In the genomic region with DNA sequence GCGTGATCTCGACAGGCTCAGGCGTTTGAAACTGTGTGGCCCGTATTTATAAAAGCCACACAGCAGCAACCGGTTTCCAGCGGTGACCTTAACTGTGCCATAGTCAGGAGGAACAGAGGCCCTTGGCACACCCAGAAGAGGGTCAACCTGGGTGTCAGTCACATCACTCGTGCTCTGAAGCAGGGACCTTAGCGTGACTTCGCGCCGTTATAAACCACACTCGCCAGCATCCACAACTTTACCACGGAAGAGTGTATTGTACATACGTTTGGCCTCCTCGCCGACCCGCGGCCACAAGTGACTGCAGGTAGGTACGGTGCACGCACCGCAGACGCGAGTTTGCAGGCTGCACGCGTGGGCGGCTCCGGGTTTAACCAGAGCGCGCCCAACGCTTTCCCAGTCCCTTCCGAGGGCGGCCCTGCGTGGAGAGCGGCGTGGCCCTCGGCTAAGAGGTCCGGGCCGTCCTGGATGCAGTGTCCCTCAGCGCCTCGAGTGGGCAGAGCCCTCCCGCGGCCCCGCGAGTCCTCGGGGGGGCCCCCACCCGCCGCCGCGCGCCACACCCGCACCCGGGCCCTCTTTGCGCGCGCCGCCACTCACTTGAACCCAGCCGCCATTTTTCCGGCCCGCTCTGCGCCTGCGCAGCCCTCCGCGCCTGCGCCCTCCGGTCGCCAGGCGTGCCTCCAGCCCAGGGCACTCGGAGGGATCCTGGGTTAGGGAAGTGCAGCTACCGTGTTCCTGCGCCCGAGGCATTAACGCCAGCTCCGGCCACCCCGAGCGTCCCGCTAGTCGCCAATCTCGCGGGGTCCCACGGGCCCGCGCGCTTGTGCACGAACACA, we compare ENCODE assay signal across 8 mouse cellular contexts. TPM values are rescaled to one million over a fixed set of nuclear protein-coding genes. Genes with fewer than 3 reads are reported as not detected.
A peak's percentile ranks its signal among the peaks of the same experiment; 100 is the strongest.
DNase-seq lines count a peak whose midpoint lies in the region; ATAC-seq lines count a peak whose summit lies in the region.

No protein-coding gene starts in this region.

- under 1% methylated on average over 81 of the region's 84 CpGs for WGBS in hindbrain, embryonic 11.5 days
- WGBS in lung, embryonic 16.5 days: under 1% methylated on average over 62 of the region's 84 CpGs

- H3K36me3 ChIP-seq in hindbrain, embryonic 11.5 days (ENCODE audit: control insufficient read depth, insufficient read depth, low read length): peaks cover 2% of the 10 kb centered on the region; the same call in 1 of the 2 replicates
- H3K36me3 ChIP-seq in lung, embryonic 16.5 days (ENCODE audit: control insufficient read depth, insufficient read depth, low read length): peaks cover 20% of the 10 kb centered on the region

- peak overlapping the region; percentile 88 for H3K9ac ChIP-seq in hindbrain, embryonic 11.5 days (ENCODE audit: low read depth, low read length)
- peak overlapping the region; percentile 97 for H3K9ac ChIP-seq in lung, embryonic 16.5 days (ENCODE audit: low read length)

- no peaks in the 10 kb centered on the region for H3K27me3 ChIP-seq in hindbrain, embryonic 11.5 days (ENCODE audit: control insufficient read depth, insufficient read depth, low read length)
- H3K27me3 ChIP-seq in lung, embryonic 16.5 days (ENCODE audit: control insufficient read depth, insufficient read depth, low read depth, low read length): no peaks in the 10 kb centered on the region

- peak overlapping the region; percentile 62 for H3K4me3 ChIP-seq in hindbrain, embryonic 11.5 days (ENCODE audit: low read depth, low read length)
- peak overlapping the region; percentile 89 for H3K4me3 ChIP-seq in lung, embryonic 16.5 days (ENCODE audit: low read length)

- H3K4me2 ChIP-seq in hindbrain, embryonic 11.5 days (replicated peaks; ENCODE audit: low read depth, low read length): peak overlapping the region; percentile 77
- H3K4me2 ChIP-seq in lung, embryonic 16.5 days (ENCODE audit: low read depth, low read length): peak overlapping the region; percentile 83

- no peaks in the 10 kb centered on the region for H3K4me1 ChIP-seq in hindbrain, embryonic 11.5 days (replicated peaks; ENCODE audit: control insufficient read depth, insufficient read depth, low read length)
- no peaks in the 10 kb centered on the region; the same call in 1 of the 2 replicates for H3K4me1 ChIP-seq in lung, embryonic 16.5 days (replicated peaks; ENCODE audit: control insufficient read depth, insufficient read depth, low read length)

- peak; percentile 97 for ATAC-seq in hindbrain, embryonic 11.5 days (ENCODE audit: low FRiP score)
- peak; percentile 94 for ATAC-seq in lung, embryonic 16.5 days (ENCODE audit: low read depth)

- H3K9me3 ChIP-seq in hindbrain, embryonic 11.5 days (ENCODE audit: control insufficient read depth, low read length): no peaks in the 10 kb centered on the region
- no peaks in the 10 kb centered on the region for H3K9me3 ChIP-seq in lung, embryonic 16.5 days (ENCODE audit: control insufficient read depth, low read length)

- H3K27ac ChIP-seq in hindbrain, embryonic 11.5 days (ENCODE audit: low read depth, low read length): peak overlapping the region; percentile 96
- H3K27ac ChIP-seq in lung, embryonic 16.5 days (ENCODE audit: low read length): peak overlapping the region; percentile 100

- DNase-seq in Muller cell, postnatal 12 days (ENCODE audit: inconsistent ontology term): peak; percentile 95
- peak; percentile 89 for DNase-seq in cerebellum, adult 9-10 months
- peak; percentile 65 to 94 for DNase-seq in frontal cortex, adult 2 months (ENCODE audit: extremely low spot score in 1 of 2, low spot score in 1 of 2)
- DNase-seq in hindbrain, embryonic 11.5 days (ENCODE audit: low spot score): peak; percentile 94
- peak; percentile 87 for DNase-seq in layer of hippocampus, adult 9-11 months
- peak; percentile 82 for DNase-seq in ovary, adult 18-20 months (ENCODE audit: low spot score)
- peak; percentile 91 for DNase-seq in thymus, postnatal 0 days (ENCODE audit: low spot score)

RNA-seq across cellular contexts. Expression of a gene that starts 0.6 kb away (rescaled TPM):
- 48.6 and 49.4 TPM in 2 replicates for polyA plus RNA-seq in frontal cortex, adult 2 months (2012; rRNA removed)
- 133 and 140 TPM in 2 replicates for polyA plus RNA-seq in hindbrain, embryonic 11.5 days (2014; fragmentation: Nextera tagmentation; extraction: Ambion mirVana)
- 119 and 123 TPM in 2 replicates for polyA plus RNA-seq in lung, embryonic 16.5 days (2015; fragmentation: Nextera tagmentation; extraction: Ambion mirVana)
- 139 and 158 TPM in 2 replicates for polyA plus RNA-seq in thymus, postnatal 0 days (2015; fragmentation: Nextera tagmentation; extraction: Ambion mirVana)

RNA-seq across cellular contexts. Expression of a gene that starts 0.7 kb away (rescaled TPM):
- polyA plus RNA-seq in frontal cortex, adult 2 months (2012; rRNA removed): 24.7 and 29.4 TPM in 2 replicates
- polyA plus RNA-seq in hindbrain, embryonic 11.5 days (2014; fragmentation: Nextera tagmentation; extraction: Ambion mirVana): 41.2 and 48.5 TPM in 2 replicates
- 50.5 and 51.9 TPM in 2 replicates for polyA plus RNA-seq in lung, embryonic 16.5 days (2015; fragmentation: Nextera tagmentation; extraction: Ambion mirVana)
- polyA plus RNA-seq in thymus, postnatal 0 days (2015; fragmentation: Nextera tagmentation; extraction: Ambion mirVana): 78.3 and 82.8 TPM in 2 replicates

RNA-seq across cellular contexts. Expression of a gene that starts 20.5 kb away (rescaled TPM):
- polyA plus RNA-seq in frontal cortex, adult 2 months (2012; rRNA removed): not detected in 2 replicates
- polyA plus RNA-seq in hindbrain, embryonic 11.5 days (2014; fragmentation: Nextera tagmentation; extraction: Ambion mirVana): not detected in 2 replicates
- 0.67 TPM in 1 of 2 replicates, not detected in the other for polyA plus RNA-seq in lung, embryonic 16.5 days (2015; fragmentation: Nextera tagmentation; extraction: Ambion mirVana)
- 0.22 TPM in 1 of 2 replicates, not detected in the other for polyA plus RNA-seq in thymus, postnatal 0 days (2015; fragmentation: Nextera tagmentation; extraction: Ambion mirVana)

RNA-seq across cellular contexts. Expression of a gene that starts 20.8 kb away (rescaled TPM):
- polyA plus RNA-seq in frontal cortex, adult 2 months (2012; rRNA removed): 5.7 and 6.2 TPM in 2 replicates
- 0.56 and 0.66 TPM in 2 replicates for polyA plus RNA-seq in hindbrain, embryonic 11.5 days (2014; fragmentation: Nextera tagmentation; extraction: Ambion mirVana)
- polyA plus RNA-seq in lung, embryonic 16.5 days (2015; fragmentation: Nextera tagmentation; extraction: Ambion mirVana): 1.8 and 2.4 TPM in 2 replicates
- polyA plus RNA-seq in thymus, postnatal 0 days (2015; fragmentation: Nextera tagmentation; extraction: Ambion mirVana): 0.26 TPM in 2 replicates

RNA-seq across cellular contexts. Expression of a gene that starts 42.0 kb away (rescaled TPM):
- 61.2 and 68.3 TPM in 2 replicates for polyA plus RNA-seq in frontal cortex, adult 2 months (2012; rRNA removed)
- 104 and 119 TPM in 2 replicates for polyA plus RNA-seq in hindbrain, embryonic 11.5 days (2014; fragmentation: Nextera tagmentation; extraction: Ambion mirVana)
- 97.1 and 98.8 TPM in 2 replicates for polyA plus RNA-seq in lung, embryonic 16.5 days (2015; fragmentation: Nextera tagmentation; extraction: Ambion mirVana)
- 78.6 and 85.1 TPM in 2 replicates for polyA plus RNA-seq in thymus, postnatal 0 days (2015; fragmentation: Nextera tagmentation; extraction: Ambion mirVana)

Comparison
In these comparisons a context has a peak if more than half of its experiments do, and no peak if none do; other contexts are left out.
1. Peak in every context shown above with its lines: DNase-seq, ATAC-seq, H3K4me3 ChIP-seq and H3K27ac ChIP-seq.